Mouse (Mus musculus): ENCODE measurements around the gene Pinlyp.

- TF ChIP-seq POLR2A (IDR thresholded peaks at IDR 0.05; ENCODE audit: insufficient read depth, low read depth, low read length) (no peak), CTCF (IDR thresholded peaks at IDR 0.05) (no peak), EP300 (IDR thresholded peaks at IDR 0.05; ENCODE audit: insufficient read depth, low read depth, low read length) (no peak)
Measured at GRCm38 (mm10) chr7:24533031-24533571, 12.8 kb downstream of the Pinlyp start.

All from heart, adult 2 months (tissue).